Mouse (Mus musculus): ENCODE measurements around the gene Nxnl2. TPM values are rescaled to one million over a fixed set of nuclear protein-coding genes. Genes with fewer than 3 reads are reported as not detected.

Nxnl2 gene
- polyA plus RNA-seq (2014; fragmentation: Nextera tagmentation; extraction: Ambion mirVana), result 0.72 and 0.83 TPM in 2 replicates

- Histone ChIP-seq H3K4me3 (ENCODE audit: low read depth, low read length) (peak within 1 kb of the TSS; percentile 43), H3K9me3 (ENCODE audit: control insufficient read depth, low read length) (no peaks in the 10 kb centered on the region), H3K36me3 (ENCODE audit: control insufficient read depth, insufficient read depth, low read length) (no peaks in the 10 kb centered on the region), H3K27me3 (ENCODE audit: control insufficient read depth, insufficient read depth, low read length) (peaks cover 3% of the 10 kb centered on the region; the same call in 1 of the 2 replicates), H3K27ac (ENCODE audit: low read depth, low read length) (no peak within 1 kb of the TSS), H3K9ac (ENCODE audit: low read length) (peak within 1 kb of the TSS; percentile 33), H3K4me1 (replicated peaks; ENCODE audit: control insufficient read depth, insufficient read depth, low read length) (peaks cover 9% of the 10 kb centered on the region; the same call in 1 of the 2 replicates), H3K4me2 (ENCODE audit: low read depth, low read length, severe bottlenecking) (peak within 1 kb of the TSS; percentile 98)
- DNase-seq (ENCODE audit: low spot score) (peak; percentile 71), ATAC-seq (replicated peaks; ENCODE audit: low FRiP score) (peak; percentile 78)
- WGBS, result 1% methylated on average over 64 of the region's 64 CpGs
These were observed at the start of gene Nxnl2 for GRCm38 (mm10) chr13:51170691-51171680. TSS of gene Nxnl2 (plus strand) at chr13:51171022.

GRCm38 (mm10) chr13:51121966-51122365, 48.9 kb upstream of the Nxnl2 start:
- no peaks in the 10 kb centered on the region for H3K9me3 ChIP-seq (ENCODE audit: control insufficient read depth, low read length)
- no peak overlapping the region for H3K27ac ChIP-seq (ENCODE audit: low read depth, low read length)
- no peaks in the 10 kb centered on the region for H3K27me3 ChIP-seq (ENCODE audit: control insufficient read depth, insufficient read depth, low read length)
- ATAC-seq (replicated peaks; ENCODE audit: low FRiP score) (no peak), DNase-seq (ENCODE audit: low spot score) (no peak)
- peaks cover 10% of the 10 kb centered on the region; the same call in 1 of the 2 replicates for H3K4me1 ChIP-seq (replicated peaks; ENCODE audit: control insufficient read depth, insufficient read depth, low read length)
- H3K36me3 ChIP-seq (ENCODE audit: control insufficient read depth, insufficient read depth, low read length), result no peaks in the 10 kb centered on the region; the same call in 1 of the 2 replicates
- H3K4me2 ChIP-seq (ENCODE audit: low read depth, low read length, severe bottlenecking), result no peak overlapping the region
- no peak overlapping the region for H3K9ac ChIP-seq (ENCODE audit: low read length)
- 26% methylated on average over 1 of the region's 1 CpGs for WGBS
- no peak overlapping the region for H3K4me3 ChIP-seq (ENCODE audit: low read depth, low read length)

DNA sequence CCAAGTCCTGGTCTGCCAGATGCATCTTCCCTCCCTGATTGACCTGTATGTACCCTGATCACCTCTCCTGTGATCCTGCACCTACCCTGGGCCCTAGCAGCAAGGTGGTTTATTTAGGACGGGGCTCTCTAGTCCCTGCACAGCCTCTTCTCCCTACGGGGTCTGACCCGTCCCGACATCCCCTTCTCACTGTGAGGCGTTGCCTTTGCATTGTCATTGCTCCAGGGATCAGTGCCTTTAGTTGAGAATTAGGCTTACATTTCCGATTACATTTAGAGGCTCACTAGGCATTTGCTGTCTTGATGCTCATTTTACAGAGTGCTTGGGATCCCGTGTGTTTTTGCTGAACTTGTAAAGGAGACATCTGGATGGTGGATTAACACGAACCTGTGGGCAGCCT, 48.1 kb upstream of the Nxnl2 start:
- no peak overlapping the region for H3K27ac ChIP-seq (ENCODE audit: low read depth, low read length)
- H3K9me3 ChIP-seq (ENCODE audit: control insufficient read depth, low read length), result no peaks in the 10 kb centered on the region
- H3K4me2 ChIP-seq (ENCODE audit: low read depth, low read length, severe bottlenecking), result no peak overlapping the region
- DNase-seq (ENCODE audit: low spot score), result no peak
- no peaks in the 10 kb centered on the region for H3K27me3 ChIP-seq (ENCODE audit: control insufficient read depth, insufficient read depth, low read length)
- no peak overlapping the region for H3K9ac ChIP-seq (ENCODE audit: low read length)
- 81% methylated on average over 8 of the region's 8 CpGs for WGBS
- H3K36me3 ChIP-seq (ENCODE audit: control insufficient read depth, insufficient read depth, low read length), result no peaks in the 10 kb centered on the region; the same call in 1 of the 2 replicates
- peaks cover 10% of the 10 kb centered on the region; the same call in 1 of the 2 replicates for H3K4me1 ChIP-seq (replicated peaks; ENCODE audit: control insufficient read depth, insufficient read depth, low read length)
- ATAC-seq (replicated peaks; ENCODE audit: low FRiP score), result no peak
- no peak overlapping the region for H3K4me3 ChIP-seq (ENCODE audit: low read depth, low read length)

DNA sequence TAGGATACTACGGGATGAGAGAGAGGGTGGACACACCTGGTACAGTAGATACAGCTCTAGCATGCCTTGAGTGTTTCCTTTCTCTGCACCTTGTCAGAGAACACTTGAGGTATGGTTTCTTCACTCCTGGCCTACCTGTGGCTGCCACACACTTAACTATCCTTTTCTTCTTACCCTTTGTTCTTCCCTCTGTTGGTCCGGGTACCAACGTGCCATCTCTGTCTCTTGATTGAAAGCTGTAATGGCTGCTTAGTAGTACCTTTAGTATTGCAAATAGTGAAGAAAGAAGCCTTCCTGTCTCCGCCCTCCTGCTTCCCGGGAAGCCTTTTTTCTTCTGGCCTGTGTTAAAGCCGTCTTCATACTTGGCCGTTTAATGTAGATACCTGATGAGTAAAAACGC, 45.5 kb upstream of the Nxnl2 start:
- no peak for DNase-seq (ENCODE audit: low spot score)
- Histone ChIP-seq H3K27ac (ENCODE audit: low read depth, low read length) (no peak overlapping the region), H3K36me3 (ENCODE audit: control insufficient read depth, insufficient read depth, low read length) (no peaks in the 10 kb centered on the region; the same call in 1 of the 2 replicates), H3K27me3 (ENCODE audit: control insufficient read depth, insufficient read depth, low read length) (no peaks in the 10 kb centered on the region), H3K4me1 (replicated peaks; ENCODE audit: control insufficient read depth, insufficient read depth, low read length) (0 out of 2 replicates have a peak, but pooled peaks cover 7% of the 10 kb centered on the region), H3K4me3 (ENCODE audit: low read depth, low read length) (no peak overlapping the region), H3K9ac (ENCODE audit: low read length) (no peak overlapping the region), H3K9me3 (ENCODE audit: control insufficient read depth, low read length) (no peaks in the 10 kb centered on the region), H3K4me2 (ENCODE audit: low read depth, low read length, severe bottlenecking) (no peak overlapping the region)
- 88% methylated on average over 8 of the region's 8 CpGs for WGBS
- no peak for ATAC-seq (replicated peaks; ENCODE audit: low FRiP score)

- peaks cover 2% of the 10 kb centered on the region; the same call in 1 of the 2 replicates for H3K36me3 ChIP-seq (ENCODE audit: control insufficient read depth, insufficient read depth, low read length)
- no peak for DNase-seq (ENCODE audit: low spot score)
- 0 out of 2 replicates have a peak, but pooled peaks cover 2% of the 10 kb centered on the region for H3K4me1 ChIP-seq (replicated peaks; ENCODE audit: control insufficient read depth, insufficient read depth, low read length)
- no peak for ATAC-seq (replicated peaks; ENCODE audit: low FRiP score)
- no peak overlapping the region for H3K4me2 ChIP-seq (ENCODE audit: low read depth, low read length, severe bottlenecking)
- no peak overlapping the region for H3K4me3 ChIP-seq (ENCODE audit: low read depth, low read length)
- no peaks in the 10 kb centered on the region for H3K9me3 ChIP-seq (ENCODE audit: control insufficient read depth, low read length)
- H3K9ac ChIP-seq (ENCODE audit: low read length), result no peak overlapping the region
- 85% methylated on average over 2 of the region's 2 CpGs for WGBS
- H3K27me3 ChIP-seq (ENCODE audit: control insufficient read depth, insufficient read depth, low read length), result no peaks in the 10 kb centered on the region
- H3K27ac ChIP-seq (ENCODE audit: low read depth, low read length), result no peak overlapping the region
These were observed 42.9 kb upstream of the Nxnl2 start for GRCm38 (mm10) chr13:51127906-51128305.

DNA sequence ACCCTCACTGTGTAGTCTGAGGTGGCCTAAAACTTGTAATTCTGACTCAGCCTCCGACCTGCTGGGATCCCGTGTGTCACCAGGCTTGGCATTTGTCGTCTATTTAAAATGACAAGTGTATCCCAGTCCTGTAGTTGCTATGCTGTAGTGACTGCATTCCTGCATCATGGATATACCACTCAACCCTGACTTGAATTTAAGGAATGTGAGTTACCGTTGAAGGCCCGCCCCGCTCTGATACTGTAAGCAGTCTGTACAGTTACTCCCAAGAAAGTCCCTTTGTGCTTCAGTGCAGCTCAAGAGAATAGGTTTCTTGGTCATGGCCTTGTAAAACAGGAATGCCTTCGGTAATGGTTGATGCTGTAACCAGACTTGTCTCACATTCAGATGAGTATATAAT, 42.4 kb upstream of the Nxnl2 start:
- H3K27me3 ChIP-seq (ENCODE audit: control insufficient read depth, insufficient read depth, low read length), result no peaks in the 10 kb centered on the region
- peaks cover 2% of the 10 kb centered on the region; the same call in 1 of the 2 replicates for H3K36me3 ChIP-seq (ENCODE audit: control insufficient read depth, insufficient read depth, low read length)
- no peaks in the 10 kb centered on the region for H3K9me3 ChIP-seq (ENCODE audit: control insufficient read depth, low read length)
- 95% methylated on average over 7 of the region's 7 CpGs for WGBS
- H3K4me1 ChIP-seq (replicated peaks; ENCODE audit: control insufficient read depth, insufficient read depth, low read length), result 0 out of 2 replicates have a peak, but pooled peaks cover 2% of the 10 kb centered on the region
- no peak overlapping the region for H3K27ac ChIP-seq (ENCODE audit: low read depth, low read length)
- DNase-seq (ENCODE audit: low spot score), result no peak
- no peak overlapping the region for H3K4me3 ChIP-seq (ENCODE audit: low read depth, low read length)
- ATAC-seq (replicated peaks; ENCODE audit: low FRiP score), result no peak
- H3K9ac ChIP-seq (ENCODE audit: low read length), result no peak overlapping the region
- no peak overlapping the region for H3K4me2 ChIP-seq (ENCODE audit: low read depth, low read length, severe bottlenecking)

DNA sequence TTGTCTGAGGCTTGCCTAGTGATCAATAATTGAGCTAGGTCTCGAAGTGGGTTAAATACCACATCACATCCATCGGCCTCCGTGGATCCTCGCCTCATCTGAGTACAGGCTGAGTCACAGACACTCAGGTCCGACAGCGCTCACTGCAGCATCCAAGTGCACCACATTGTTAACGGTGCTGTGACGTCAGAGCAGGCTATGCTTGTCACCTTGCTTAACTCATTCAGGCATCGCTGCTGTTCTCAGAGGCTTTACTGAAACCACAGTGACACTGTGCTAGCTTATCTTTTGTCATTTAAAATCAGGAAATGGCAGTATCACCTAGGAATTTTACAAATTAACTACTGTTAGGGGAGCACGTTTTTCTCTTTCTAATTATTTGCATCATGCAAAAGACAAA, 39.6 kb upstream of the Nxnl2 start:
- ATAC-seq (replicated peaks; ENCODE audit: low FRiP score) (no peak), DNase-seq (ENCODE audit: low spot score) (no peak)
- no peaks in the 10 kb centered on the region for H3K9me3 ChIP-seq (ENCODE audit: control insufficient read depth, low read length)
- peaks cover 4% of the 10 kb centered on the region; the same call in 1 of the 2 replicates for H3K36me3 ChIP-seq (ENCODE audit: control insufficient read depth, insufficient read depth, low read length)
- no peak overlapping the region for H3K4me3 ChIP-seq (ENCODE audit: low read depth, low read length)
- 89% methylated on average over 10 of the region's 10 CpGs for WGBS
- H3K4me1 ChIP-seq (replicated peaks; ENCODE audit: control insufficient read depth, insufficient read depth, low read length), result no peaks in the 10 kb centered on the region
- no peak overlapping the region for H3K9ac ChIP-seq (ENCODE audit: low read length)
- no peak overlapping the region for H3K27ac ChIP-seq (ENCODE audit: low read depth, low read length)
- H3K4me2 ChIP-seq (ENCODE audit: low read depth, low read length, severe bottlenecking), result no peak overlapping the region
- H3K27me3 ChIP-seq (ENCODE audit: control insufficient read depth, insufficient read depth, low read length), result no peaks in the 10 kb centered on the region

GRCm38 (mm10) chr13:51136315-51136714, 34.5 kb upstream of the Nxnl2 start:
- peaks cover 2% of the 10 kb centered on the region; the same call in 1 of the 2 replicates for H3K36me3 ChIP-seq (ENCODE audit: control insufficient read depth, insufficient read depth, low read length)
- DNase-seq (ENCODE audit: low spot score) (no peak), ATAC-seq (replicated peaks; ENCODE audit: low FRiP score) (no peak)
- H3K9ac ChIP-seq (ENCODE audit: low read length), result no peak overlapping the region
- H3K9me3 ChIP-seq (ENCODE audit: control insufficient read depth, low read length), result no peaks in the 10 kb centered on the region
- no peak overlapping the region for H3K27ac ChIP-seq (ENCODE audit: low read depth, low read length)
- no peak overlapping the region for H3K4me2 ChIP-seq (ENCODE audit: low read depth, low read length, severe bottlenecking)
- no peak overlapping the region for H3K4me3 ChIP-seq (ENCODE audit: low read depth, low read length)
- H3K27me3 ChIP-seq (ENCODE audit: control insufficient read depth, insufficient read depth, low read length), result no peaks in the 10 kb centered on the region
- WGBS, result 89% methylated on average over 4 of the region's 4 CpGs
- H3K4me1 ChIP-seq (replicated peaks; ENCODE audit: control insufficient read depth, insufficient read depth, low read length), result no peaks in the 10 kb centered on the region

Data from forebrain, embryonic 11.5 days (tissue).